Mouse (Mus musculus) cerebellum, adult 9-11 months (tissue): ENCODE measurements around the gene Elf2.

Experiments
- DNase-seq: peaks from one replicate; pipeline ENCODE4 v3.0.0; 2022

Elf2 gene

GRCm38 (mm10) chr3:51204897-51205296 lies 135.6 kb downstream of the Elf2 start:
- no peak for DNase-seq

DNA sequence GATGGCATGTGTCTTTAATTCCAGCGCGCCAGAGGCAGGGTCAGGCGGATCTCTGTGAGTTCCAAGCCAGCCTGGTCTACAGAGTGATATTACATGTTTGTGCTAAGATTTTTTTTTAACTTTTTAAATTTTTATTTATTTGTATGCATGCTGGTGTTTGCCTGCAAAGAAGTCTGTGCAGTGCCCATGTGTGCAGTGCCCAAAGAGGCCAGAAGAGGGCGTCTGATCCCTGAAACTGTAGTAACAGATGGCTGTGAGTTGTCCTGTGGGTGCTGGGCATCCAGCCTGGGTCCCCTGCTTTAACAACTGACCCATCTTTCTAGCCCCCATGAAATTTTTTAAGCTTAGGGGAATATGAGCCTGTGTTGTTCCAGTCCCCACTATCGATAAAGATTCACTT lies 136.0 kb downstream of the Elf2 start:
- no peak for DNase-seq

GRCm38 (mm10) chr3:51203906-51204305 lies 136.6 kb downstream of the Elf2 start:
- no peak for DNase-seq
